Mouse (Mus musculus) heart, embryonic 14.5 days (tissue): ENCODE results near the gene Golga2. TPM values are rescaled to one million over a fixed set of nuclear protein-coding genes. Genes with fewer than 3 reads are reported as not detected.

ENCODE experiments used
- ATAC-seq: fragments of 200-750 bp; cut with Nextera tagmentation; 2 replicates; pipeline ENCODE4 v1.8.0; 2017; ENCODE audit warnings: low read depth, moderate TSS enrichment; ENCODE audit not compliant: insufficient number of reproducible peaks, insufficient read depth, low FRiP score
- H3K27ac ChIP-seq, 2 experiments: fragments of 200-500 bp in 1 of 2; fragments of 300-500 bp in 1 of 2; sonication (generic) in 1 of 2; replicated peaks in 1 of 2; 2 replicates each; pipeline ENCODE4 v1.5.1; 2012 to 2014; ENCODE audit warnings: low read depth in 2 of 2, low read length in 2 of 2, control low read depth in 1 of 2, mild to moderate bottlenecking in 1 of 2, mixed read lengths in 1 of 2; ENCODE audit not compliant: control insufficient read depth in 1 of 2, insufficient read depth in 1 of 2
- H3K27me3 ChIP-seq: fragments of 300-500 bp; sonication (generic); 2 replicates; pipeline ENCODE4 v1.6.1; 2014; ENCODE audit warnings: mild to moderate bottlenecking, low read length, control low read depth; ENCODE audit not compliant: control insufficient read depth, insufficient read depth
- H3K36me3 ChIP-seq: fragments of 300-500 bp; sonication (generic); 2 replicates; pipeline ENCODE4 v1.6.1; 2014; ENCODE audit warnings: mild to moderate bottlenecking, control low read depth, low read length, mixed read lengths; ENCODE audit not compliant: control insufficient read depth, insufficient read depth
- H3K4me1 ChIP-seq, 2 experiments: fragments of 200-500 bp in 1 of 2; fragments of 300-500 bp in 1 of 2; sonication (generic) in 1 of 2; 2 replicates each; pipeline ENCODE4 v1.6.1; 2012 to 2014; ENCODE audit warnings: low read length in 2 of 2, control low read depth in 1 of 2, mixed read lengths in 1 of 2; ENCODE audit not compliant: control insufficient read depth in 2 of 2, insufficient read depth in 2 of 2
- H3K4me2 ChIP-seq: fragments of 300-500 bp; sonication (generic); 2 replicates; pipeline ENCODE4 v1.6.1; 2014; ENCODE audit warnings: mild to moderate bottlenecking, low read length
- H3K4me3 ChIP-seq, 2 experiments: fragments of 200-500 bp in 1 of 2; fragments of 300-500 bp in 1 of 2; sonication (generic) in 1 of 2; 2 replicates each; pipeline ENCODE4 v1.5.1; 2012 to 2014; ENCODE audit warnings: low read length in 2 of 2, mild to moderate bottlenecking in 2 of 2, control low read depth in 1 of 2, low read depth in 1 of 2, moderate library complexity in 1 of 2; ENCODE audit not compliant: control insufficient read depth in 1 of 2, insufficient read depth in 1 of 2
- H3K9ac ChIP-seq: fragments of 300-500 bp; sonication (generic); 2 replicates; pipeline ENCODE4 v1.6.1; 2014; ENCODE audit warnings: mild to moderate bottlenecking, low read length
- H3K9me3 ChIP-seq: fragments of 300-500 bp; sonication (generic); 2 replicates; pipeline ENCODE4 v1.6.1; 2016; ENCODE audit warnings: low read length, control low read depth; ENCODE audit not compliant: control insufficient read depth
- WGBS: fragments of 180-500 bp; shearing (Covaris S2); extraction: QIAGEN DNeasy Blood & Tissue Kit; methylation state at CpG from one replicate; pipeline ENCODE4 v1.1.7; 2014; 5-methylcytosine and 5-hydroxymethylcytosine counted together
- polyA plus RNA-seq: library from polyadenylated mRNA; unstranded; fragments of >200 nt; fragmentation: Nextera tagmentation; extraction: Ambion mirVana; gene quantifications from 2 replicates; pipeline ENCODE4 v1.2.1, GENCODE M21; 2014

Gene Golga2
- polyA plus RNA-seq, 1 experiment from 2014 or later: 22.6 TPM

GRCm38 (mm10) chr2:32312318-32312964, 25.3 kb downstream of the Golga2 start:
- WGBS: 2% methylated on average over 56 of the region's 56 CpGs
- Histone ChIP-seq H3K4me2 (peak overlapping the region; percentile 100), H3K9ac (peak overlapping the region; percentile 75), H3K4me1 (peaks cover 24 to 32% of the 10 kb centered on the region in 2 experiments), H3K9me3 (no peaks in the 10 kb centered on the region), H3K27me3 (peaks cover 15% of the 10 kb centered on the region), H3K27ac (no peak overlapping the region), H3K36me3 (peaks cover 17% of the 10 kb centered on the region; the same call in 1 of the 2 replicates), H3K4me3 (peak overlapping the region; percentile 43 to 65)
- peak; percentile 84 for ATAC-seq

GRCm38 (mm10) chr2:32314831-32315230, 27.6 kb downstream of the Golga2 start:
- peaks cover 15% of the 10 kb centered on the region for H3K27me3 ChIP-seq
- no peaks in the 10 kb centered on the region for H3K36me3 ChIP-seq
- H3K4me3 ChIP-seq: no peak overlapping the region
- ATAC-seq: no peak
- H3K9ac ChIP-seq: no peak overlapping the region; the same call in 1 of the 2 replicates
- H3K27ac ChIP-seq: peak overlapping the region; percentile 35 to 83; a peak in 3 of 4 replicates
- peaks cover 36 to 48% of the 10 kb centered on the region in 2 experiments for H3K4me1 ChIP-seq
- no peak overlapping the region for H3K4me2 ChIP-seq
- 90% methylated on average over 14 of the region's 14 CpGs for WGBS
- H3K9me3 ChIP-seq: no peaks in the 10 kb centered on the region

- peak overlapping the region; percentile 30; the same call in 1 of the 2 replicates for H3K9ac ChIP-seq
- H3K27ac ChIP-seq: peak overlapping the region; percentile 57 to 83
- no peak for ATAC-seq
- H3K9me3 ChIP-seq: no peaks in the 10 kb centered on the region
- H3K4me2 ChIP-seq: peak overlapping the region; percentile 29
- H3K4me1 ChIP-seq: peaks cover 36 to 48% of the 10 kb centered on the region in 2 experiments
- WGBS: 6% methylated on average over 8 of the region's 8 CpGs
- H3K27me3 ChIP-seq: peaks cover 15% of the 10 kb centered on the region
- no peak overlapping the region for H3K4me3 ChIP-seq
- no peaks in the 10 kb centered on the region for H3K36me3 ChIP-seq
Measured at GRCm38 (mm10) chr2:32315751-32316150, 28.6 kb downstream of the Golga2 start.

GRCm38 (mm10) chr2:32316887-32317656, 29.9 kb downstream of the Golga2 start:
- Histone ChIP-seq H3K27me3 (peaks cover 4% of the 10 kb centered on the region), H3K27ac (peak overlapping the region; percentile 83 to 88), H3K36me3 (no peaks in the 10 kb centered on the region), H3K4me2 (no peak overlapping the region), H3K4me3 (no peak overlapping the region), H3K9ac (no peak overlapping the region), H3K4me1 (peaks cover 31 to 37% of the 10 kb centered on the region in 2 experiments), H3K9me3 (no peaks in the 10 kb centered on the region)
- no peak; the same call in 1 of the 2 replicates for ATAC-seq
- 63% methylated on average over 20 of the region's 20 CpGs for WGBS

GRCm38 (mm10) chr2:32317791-32318417, 30.7 kb downstream of the Golga2 start:
- WGBS: 11% methylated on average over 18 of the region's 19 CpGs
- H3K9ac ChIP-seq: peak overlapping the region; percentile 72
- H3K27me3 ChIP-seq: peaks cover 4% of the 10 kb centered on the region
- peak overlapping the region; percentile 42 to 56 for H3K4me3 ChIP-seq
- H3K36me3 ChIP-seq: no peaks in the 10 kb centered on the region
- H3K4me2 ChIP-seq: peak overlapping the region; percentile 63
- peak; percentile 76 for ATAC-seq
- H3K27ac ChIP-seq: peak overlapping the region; percentile 83 to 88
- H3K9me3 ChIP-seq: no peaks in the 10 kb centered on the region
- H3K4me1 ChIP-seq: peaks cover 31 to 32% of the 10 kb centered on the region in 2 experiments

- 68% methylated on average over 14 of the region's 14 CpGs for WGBS
Measured at GRCm38 (mm10) chr2:32318709-32319585, 31.8 kb downstream of the Golga2 start.

More at GRCm38 (mm10) chr2:32318709-32319585, 31.8 kb downstream of the Golga2 start:
- peak overlapping the region; percentile 42 to 56 for H3K4me3 ChIP-seq
- no peaks in the 10 kb centered on the region for H3K9me3 ChIP-seq
- peaks cover 4% of the 10 kb centered on the region for H3K27me3 ChIP-seq
- peak overlapping the region; percentile 72 for H3K9ac ChIP-seq
- no peaks in the 10 kb centered on the region for H3K36me3 ChIP-seq
- peaks cover 31 to 32% of the 10 kb centered on the region in 2 experiments for H3K4me1 ChIP-seq
- peak overlapping the region; percentile 76 to 81 for H3K27ac ChIP-seq
- ATAC-seq: no peak
- H3K4me2 ChIP-seq: peak overlapping the region; percentile 63
